Mouse (Mus musculus): ENCODE measurements around the gene Astn1. TPM values are rescaled to one million over a fixed set of nuclear protein-coding genes. Genes with fewer than 3 reads are reported as not detected.

Gene Astn1
- polyA plus RNA-seq (2014; fragmentation: Illumina TruSeq; extraction: RNeasy Lipid Tissue Mini Kit (QIAGEN cat#74804); ENCODE audit: low read depth, low replicate concordance): 0.05 TPM

GRCm38 (mm10) chr1:158361964-158362291, at the start of gene Astn1:
Gene Astn1 (plus strand): TSS chr1:158362273.

GRCm38 (mm10) chr1:158356051-158356461, 6.0 kb upstream of the Astn1 start, which contains the start of gene Brinp2:
Gene Brinp2 (minus strand): TSS chr1:158356326.

Other genes with a start within 250 kb of the Astn1 start
- not detected for gene Brinp2, start 5.9 kb upstream of the Astn1 start, polyA plus RNA-seq (2014; fragmentation: Illumina TruSeq; extraction: RNeasy Lipid Tissue Mini Kit (QIAGEN cat#74804); ENCODE audit: low read depth, low replicate concordance)